17 mouse cellular contexts compared by ENCODE assay signal in the genomic region with DNA sequence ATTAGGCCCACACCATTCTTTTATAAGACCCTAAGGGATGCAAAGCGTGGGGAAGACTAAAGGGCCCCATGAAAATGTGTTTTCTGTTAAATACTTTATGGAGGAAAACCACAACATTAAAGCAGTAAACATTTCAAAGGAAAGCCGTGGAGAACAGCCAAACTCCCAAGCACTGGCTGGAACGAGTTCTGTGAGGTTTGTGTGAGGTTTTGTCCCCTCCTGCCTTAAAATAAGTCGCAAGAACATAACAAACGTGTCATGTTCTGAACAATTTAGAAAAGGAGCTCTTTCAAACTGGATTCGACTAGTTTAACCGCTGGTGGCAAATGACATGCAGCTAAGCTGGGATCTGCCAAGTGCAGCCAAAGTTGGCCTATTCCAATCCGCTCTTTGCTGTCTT.
DNase-seq lines count a peak whose midpoint lies in the region; ATAC-seq and TF ChIP-seq lines count a peak whose summit lies in the region.
"Had no signal": no experiment of that assay in that cellular context is flagged by ENCODE, and none has a peak within 500 bp of the region (broad histone marks: within the 10 kb centered on the region; RNA-seq: fewer than 3 reads in every experiment).

No protein-coding gene starts in this region.

- H3K9ac ChIP-seq in kidney, postnatal 0 days (ENCODE audit: low read depth, low read length) = no peak overlapping the region
- 0 out of 2 replicates have a peak overlapping the region, but pooled peaks have one; percentile 34 for H3K9ac ChIP-seq in limb, embryonic 14.5 days (ENCODE audit: low read depth, low read length, severe bottlenecking)
- H3K9ac ChIP-seq: forebrain, embryonic 13.5 days; liver, embryonic 14.5 days had no signal

- no peak for TF ChIP-seq POLR2A in limb, embryonic 14.5 days (IDR thresholded peaks at IDR 0.05; ENCODE audit: borderline replicate concordance, extremely low read depth, insufficient read depth, insufficient read length)

- H3K27me3 ChIP-seq in kidney, postnatal 0 days (ENCODE audit: insufficient read depth, low read length) = no peaks in the 10 kb centered on the region
- no peaks in the 10 kb centered on the region for H3K27me3 ChIP-seq in limb, embryonic 14.5 days (ENCODE audit: control insufficient read depth, insufficient read depth, low read length)
- H3K27me3 ChIP-seq: CH12.LX; forebrain, embryonic 13.5 days had no signal

- peak; percentile 33; the same call in 1 of the 2 replicates for ATAC-seq in kidney, postnatal 0 days (replicated peaks; ENCODE audit: low FRiP score, low read depth)
- peak; percentile 67; the same call in 1 of the 2 replicates for ATAC-seq in limb, embryonic 14.5 days (ENCODE audit: low FRiP score, low read depth)
- ATAC-seq: forebrain, embryonic 13.5 days had no signal

- no peaks in the 10 kb centered on the region for H3K36me3 ChIP-seq in kidney, postnatal 0 days (ENCODE audit: insufficient read depth, low read length)
- no peaks in the 10 kb centered on the region for H3K36me3 ChIP-seq in limb, embryonic 14.5 days (ENCODE audit: control insufficient read depth, insufficient read depth, low read length)

- no peak overlapping the region for H3K4me2 ChIP-seq in kidney, postnatal 0 days (ENCODE audit: low read length)
- H3K4me2 ChIP-seq in limb, embryonic 14.5 days (replicated peaks; ENCODE audit: low read depth, low read length, severe bottlenecking) = 0 out of 2 replicates have a peak overlapping the region, but pooled peaks have one; percentile 7
- H3K4me2 ChIP-seq: forebrain, embryonic 13.5 days; midbrain, embryonic 11.5 days had no signal

- H3K9me3 ChIP-seq in kidney, postnatal 0 days (replicated peaks; ENCODE audit: low read length) = 0 out of 2 replicates have a peak, but pooled peaks cover 5% of the 10 kb centered on the region
- peaks cover 6% of the 10 kb centered on the region for H3K9me3 ChIP-seq in limb, embryonic 14.5 days (ENCODE audit: control insufficient read depth, low read length)
- H3K9me3 ChIP-seq: forebrain, embryonic 13.5 days had no signal

- H3K27ac ChIP-seq in kidney, postnatal 0 days = peak overlapping the region; percentile 43
- peak overlapping the region; percentile 38; the same call in 1 of the 2 replicates for H3K27ac ChIP-seq in limb, embryonic 14.5 days (replicated peaks; ENCODE audit: low read depth, low read length)
- H3K27ac ChIP-seq: forebrain, embryonic 13.5 days; liver, embryonic 14.5 days had no signal

- no peaks in the 10 kb centered on the region for H3K4me1 ChIP-seq in kidney, postnatal 0 days (replicated peaks; ENCODE audit: insufficient read depth, low read length)
- peaks cover 8% of the 10 kb centered on the region for H3K4me1 ChIP-seq in limb, embryonic 14.5 days (ENCODE audit: control insufficient read depth, insufficient read depth, low read length)
- H3K4me1 ChIP-seq: forebrain, embryonic 13.5 days had no signal

- 0 out of 2 replicates have a peak, but pooled peaks have one; percentile 6 for TF ChIP-seq CTCF in kidney, postnatal 0 days (IDR thresholded peaks at IDR 0.05; ENCODE audit: low read depth)

- peak; percentile 10 for DNase-seq in embryo, embryonic 11 days
- DNase-seq in embryo, embryonic 10.5 days (ENCODE audit: low spot score) = no peak
- peak; percentile 2 for DNase-seq in ovary, postnatal 14 days (ENCODE audit: low spot score)
- DNase-seq in ovary, postnatal 10 days (ENCODE audit: low spot score) = no peak
- DNase-seq in kidney, postnatal 0 days (ENCODE audit: low spot score) = peak; percentile 87
- peak; percentile 87 for DNase-seq in limb, embryonic 14.5 days (ENCODE audit: low spot score)
- DNase-seq in urinary bladder, postnatal 36 days (ENCODE audit: low spot score in 2 of 2) = no peak
- no peak for DNase-seq in right cerebral cortex, postnatal 36 days (ENCODE audit: low spot score in 2 of 2)
- DNase-seq: cerebellum, postnatal 14 days; gastrocnemius, postnatal 14 days; heart, postnatal 10 days; lung, postnatal 14 days; thymus, postnatal 4 days had no signal

- no peak overlapping the region for H3K4me3 ChIP-seq in kidney, postnatal 0 days (replicated peaks; ENCODE audit: low read depth, low read length)
- no peak overlapping the region for H3K4me3 ChIP-seq in limb, embryonic 14.5 days (replicated peaks; ENCODE audit: low read length)
- H3K4me3 ChIP-seq: forebrain, embryonic 13.5 days had no signal

- 42% methylated on average over 8 of the region's 8 CpGs for WGBS in kidney, postnatal 0 days
- 16% methylated on average over 8 of the region's 8 CpGs for WGBS in limb, embryonic 14.5 days

Comparison
In these comparisons a context has a peak if more than half of its experiments do, and no peak if none do; other contexts are left out.
1. DNase-seq: peak in embryo, embryonic 11 days (single experiment), ovary, postnatal 14 days (single experiment), kidney, postnatal 0 days (single experiment) and limb, embryonic 14.5 days (single experiment); none in embryo, embryonic 10.5 days (single experiment), ovary, postnatal 10 days (single experiment), urinary bladder, postnatal 36 days (0 of 2) and right cerebral cortex, postnatal 36 days (0 of 2).